Mouse (Mus musculus): Measurements from ENCODE around the gene Btbd7. TPM values are rescaled to one million over a fixed set of nuclear protein-coding genes. Genes with fewer than 3 reads are reported as not detected.

The Btbd7 gene
- polyA plus RNA-seq, 1 experiment from 2014 or later = 20.6 TPM

GRCm38 (mm10) chr12:102772676-102773075 lies 105.6 kb downstream of the Btbd7 start:
- ATAC-seq (ENCODE audit: low FRiP score) (no peak), DNase-seq (ENCODE audit: low spot score) (no peak)
- 95% methylated on average over 5 of the region's 5 CpGs for WGBS
- Histone ChIP-seq H3K4me2 (replicated peaks; ENCODE audit: low read depth, low read length) (no peak overlapping the region), H3K9me3 (ENCODE audit: control insufficient read depth, low read length) (no peaks in the 10 kb centered on the region), H3K4me1 (replicated peaks; ENCODE audit: control insufficient read depth, insufficient read depth, low read length) (no peaks in the 10 kb centered on the region), H3K27me3 (ENCODE audit: control insufficient read depth, insufficient read depth, low read length) (no peaks in the 10 kb centered on the region), H3K27ac (ENCODE audit: low read depth, low read length) (no peak overlapping the region), H3K9ac (ENCODE audit: low read depth, low read length) (no peak overlapping the region), H3K4me3 (ENCODE audit: low read depth, low read length) (no peak overlapping the region), H3K36me3 (ENCODE audit: control insufficient read depth, insufficient read depth, low read length) (peaks cover 14% of the 10 kb centered on the region)

GRCm38 (mm10) chr12:102771601-102772000 lies 106.7 kb downstream of the Btbd7 start:
- Histone ChIP-seq H3K36me3 (ENCODE audit: control insufficient read depth, insufficient read depth, low read length) (peaks cover 14% of the 10 kb centered on the region), H3K27me3 (ENCODE audit: control insufficient read depth, insufficient read depth, low read length) (no peaks in the 10 kb centered on the region), H3K4me1 (replicated peaks; ENCODE audit: control insufficient read depth, insufficient read depth, low read length) (no peaks in the 10 kb centered on the region), H3K9me3 (ENCODE audit: control insufficient read depth, low read length) (no peaks in the 10 kb centered on the region), H3K27ac (ENCODE audit: low read depth, low read length) (no peak overlapping the region), H3K4me3 (ENCODE audit: low read depth, low read length) (no peak overlapping the region), H3K4me2 (replicated peaks; ENCODE audit: low read depth, low read length) (no peak overlapping the region), H3K9ac (ENCODE audit: low read depth, low read length) (no peak overlapping the region)
- WGBS = 96% methylated on average over 8 of the region's 8 CpGs
- DNase-seq (ENCODE audit: low spot score) (no peak), ATAC-seq (ENCODE audit: low FRiP score) (no peak)

GRCm38 (mm10) chr12:102769000-102769399 lies 109.3 kb downstream of the Btbd7 start:
- Histone ChIP-seq H3K27me3 (ENCODE audit: control insufficient read depth, insufficient read depth, low read length) (no peaks in the 10 kb centered on the region), H3K4me3 (ENCODE audit: low read depth, low read length) (no peak overlapping the region), H3K9me3 (ENCODE audit: control insufficient read depth, low read length) (no peaks in the 10 kb centered on the region), H3K36me3 (ENCODE audit: control insufficient read depth, insufficient read depth, low read length) (peaks cover 12% of the 10 kb centered on the region), H3K9ac (ENCODE audit: low read depth, low read length) (no peak overlapping the region), H3K4me2 (replicated peaks; ENCODE audit: low read depth, low read length) (no peak overlapping the region), H3K4me1 (replicated peaks; ENCODE audit: control insufficient read depth, insufficient read depth, low read length) (no peaks in the 10 kb centered on the region), H3K27ac (ENCODE audit: low read depth, low read length) (no peak overlapping the region)
- WGBS = 94% methylated on average over 4 of the region's 4 CpGs
- ATAC-seq (ENCODE audit: low FRiP score) (no peak), DNase-seq (ENCODE audit: low spot score) (no peak)

- Histone ChIP-seq H3K27ac (ENCODE audit: low read depth, low read length) (no peak overlapping the region), H3K9ac (ENCODE audit: low read depth, low read length) (no peak overlapping the region), H3K4me2 (replicated peaks; ENCODE audit: low read depth, low read length) (no peak overlapping the region), H3K27me3 (ENCODE audit: control insufficient read depth, insufficient read depth, low read length) (no peaks in the 10 kb centered on the region), H3K4me3 (ENCODE audit: low read depth, low read length) (no peak overlapping the region), H3K4me1 (replicated peaks; ENCODE audit: control insufficient read depth, insufficient read depth, low read length) (peaks cover 2% of the 10 kb centered on the region), H3K9me3 (ENCODE audit: control insufficient read depth, low read length) (no peaks in the 10 kb centered on the region), H3K36me3 (ENCODE audit: control insufficient read depth, insufficient read depth, low read length) (peaks cover 5% of the 10 kb centered on the region)
- ATAC-seq (ENCODE audit: low FRiP score) (no peak), DNase-seq (ENCODE audit: low spot score) (no peak)
Measured at GRCm38 (mm10) chr12:102763696-102764095, 114.6 kb downstream of the Btbd7 start.

- H3K9me3 ChIP-seq (ENCODE audit: control insufficient read depth, low read length) = no peaks in the 10 kb centered on the region
- peaks cover 6% of the 10 kb centered on the region for H3K4me1 ChIP-seq (replicated peaks; ENCODE audit: control insufficient read depth, insufficient read depth, low read length)
- no peaks in the 10 kb centered on the region for H3K27me3 ChIP-seq (ENCODE audit: control insufficient read depth, insufficient read depth, low read length)
- H3K4me2 ChIP-seq (replicated peaks; ENCODE audit: low read depth, low read length) = no peak overlapping the region
- 91% methylated on average over 3 of the region's 3 CpGs for WGBS
- H3K36me3 ChIP-seq (ENCODE audit: control insufficient read depth, insufficient read depth, low read length) = no peaks in the 10 kb centered on the region; the same call in 1 of the 2 replicates
- no peak for ATAC-seq (ENCODE audit: low FRiP score)
- H3K27ac ChIP-seq (ENCODE audit: low read depth, low read length) = no peak overlapping the region
- H3K9ac ChIP-seq (ENCODE audit: low read depth, low read length) = no peak overlapping the region
- no peak for DNase-seq (ENCODE audit: low spot score)
- H3K4me3 ChIP-seq (ENCODE audit: low read depth, low read length) = no peak overlapping the region
Measured at GRCm38 (mm10) chr12:102761668-102762067, 116.6 kb downstream of the Btbd7 start.

GRCm38 (mm10) chr12:102758936-102759335 lies 119.3 kb downstream of the Btbd7 start:
- H3K27ac ChIP-seq (ENCODE audit: low read depth, low read length) = no peak overlapping the region

GRCm38 (mm10) chr12:102758403-102758756 lies 119.9 kb downstream of the Btbd7 start, which contains the start of gene Gm20604:
TSS of gene Gm20604 (minus strand) at chr12:102758672.
- ATAC-seq (ENCODE audit: low FRiP score) = no peak
- Histone ChIP-seq H3K4me2 (replicated peaks; ENCODE audit: low read depth, low read length) (peak within 1 kb of the TSS; percentile 85), H3K9ac (ENCODE audit: low read depth, low read length) (peak within 1 kb of the TSS; percentile 85), H3K27me3 (ENCODE audit: control insufficient read depth, insufficient read depth, low read length) (no peaks in the 10 kb centered on the region), H3K4me3 (ENCODE audit: low read depth, low read length) (peak within 1 kb of the TSS; percentile 61), H3K9me3 (ENCODE audit: control insufficient read depth, low read length) (no peaks in the 10 kb centered on the region), H3K36me3 (ENCODE audit: control insufficient read depth, insufficient read depth, low read length) (no peaks in the 10 kb centered on the region; the same call in 1 of the 2 replicates), H3K27ac (ENCODE audit: low read depth, low read length) (peak within 1 kb of the TSS; percentile 74), H3K4me1 (replicated peaks; ENCODE audit: control insufficient read depth, insufficient read depth, low read length) (peaks cover 6% of the 10 kb centered on the region)
- under 1% methylated on average over 10 of the region's 10 CpGs for WGBS
- peak; percentile 34 for DNase-seq (ENCODE audit: low spot score)

More at GRCm38 (mm10) chr12:102758936-102759335, 119.3 kb downstream of the Btbd7 start:
- no peak for ATAC-seq (ENCODE audit: low FRiP score)
- no peaks in the 10 kb centered on the region for H3K27me3 ChIP-seq (ENCODE audit: control insufficient read depth, insufficient read depth, low read length)
- H3K9me3 ChIP-seq (ENCODE audit: control insufficient read depth, low read length) = no peaks in the 10 kb centered on the region
- H3K36me3 ChIP-seq (ENCODE audit: control insufficient read depth, insufficient read depth, low read length) = no peaks in the 10 kb centered on the region; the same call in 1 of the 2 replicates
- peak overlapping the region; percentile 85 for H3K4me2 ChIP-seq (replicated peaks; ENCODE audit: low read depth, low read length)
- peaks cover 6% of the 10 kb centered on the region for H3K4me1 ChIP-seq (replicated peaks; ENCODE audit: control insufficient read depth, insufficient read depth, low read length)
- peak overlapping the region; percentile 85 for H3K9ac ChIP-seq (ENCODE audit: low read depth, low read length)
- H3K4me3 ChIP-seq (ENCODE audit: low read depth, low read length) = peak overlapping the region; percentile 61
- peak; percentile 17 for DNase-seq (ENCODE audit: low spot score)
- 0% methylated on average over 5 of the region's 5 CpGs for WGBS

- H3K36me3 ChIP-seq (ENCODE audit: control insufficient read depth, insufficient read depth, low read length) = no peaks in the 10 kb centered on the region; the same call in 1 of the 2 replicates
- under 1% methylated on average over 73 of the region's 73 CpGs for WGBS
- H3K4me1 ChIP-seq (replicated peaks; ENCODE audit: control insufficient read depth, insufficient read depth, low read length) = peaks cover 6% of the 10 kb centered on the region
- H3K4me3 ChIP-seq (ENCODE audit: low read depth, low read length) = peak within 1 kb of the TSS; percentile 61
- no peaks in the 10 kb centered on the region for H3K9me3 ChIP-seq (ENCODE audit: control insufficient read depth, low read length)
- DNase-seq (ENCODE audit: low spot score) (peak; percentile 97), ATAC-seq (ENCODE audit: low FRiP score) (peak; percentile 95)
- H3K27me3 ChIP-seq (ENCODE audit: control insufficient read depth, insufficient read depth, low read length) = no peaks in the 10 kb centered on the region
- peak within 1 kb of the TSS; percentile 74 for H3K27ac ChIP-seq (ENCODE audit: low read depth, low read length)
- H3K4me2 ChIP-seq (replicated peaks; ENCODE audit: low read depth, low read length) = peak within 1 kb of the TSS; percentile 85
- H3K9ac ChIP-seq (ENCODE audit: low read depth, low read length) = peak within 1 kb of the TSS; percentile 85
Measured at GRCm38 (mm10) chr12:102757689-102758402, 120.4 kb downstream of the Btbd7 start, which contains the start of the genes Gm28051, Gon7 and Ubr7. TSS of gene Gm28051 (minus strand) at chr12:102757765. TSS of gene Gon7 (minus strand) at chr12:102757803. TSS of gene Ubr7 (plus strand) at chr12:102757967.

Measured in hindbrain, embryonic 11.5 days (tissue).